Mouse (Mus musculus): ENCODE measurements around the gene Nostrin.

Gene Nostrin

GRCm38 (mm10) chr2:69205185-69205584 lies 69.6 kb downstream of the Nostrin start:
- no peak for DNase-seq (ENCODE audit: low spot score)

GRCm38 (mm10) chr2:69205791-69206351 lies 70.3 kb downstream of the Nostrin start, which contains the start of gene Spc25:
Gene Spc25 (minus strand): TSS chr2:69206194.
- DNase-seq (ENCODE audit: low spot score): peak; percentile 86

- DNase-seq (ENCODE audit: low spot score): no peak
These were observed 70.9 kb downstream of the Nostrin start for GRCm38 (mm10) chr2:69206523-69206922.

- DNase-seq (ENCODE audit: low spot score): no peak
These were observed 74.1 kb downstream of the Nostrin start for GRCm38 (mm10) chr2:69209684-69210083.

- no peak for DNase-seq (ENCODE audit: low spot score)
These were observed 75.2 kb downstream of the Nostrin start, which contains the start of gene G6pc2 for GRCm38 (mm10) chr2:69210773-69211172. Gene G6pc2 (plus strand): TSS chr2:69211073.

- DNase-seq (ENCODE audit: low spot score): no peak
These were observed 77.1 kb downstream of the Nostrin start for GRCm38 (mm10) chr2:69212652-69213051.

- DNase-seq (ENCODE audit: low spot score): no peak
These were observed 79.6 kb downstream of the Nostrin start for GRCm38 (mm10) chr2:69215242-69215641.

- no peak for DNase-seq (ENCODE audit: low spot score)
These were observed 86.3 kb downstream of the Nostrin start for GRCm38 (mm10) chr2:69221868-69222416.

GRCm38 (mm10) chr2:69222815-69223214 lies 87.2 kb downstream of the Nostrin start:
- no peak for DNase-seq (ENCODE audit: low spot score)

GRCm38 (mm10) chr2:69224724-69225123 lies 89.1 kb downstream of the Nostrin start:
- DNase-seq (ENCODE audit: low spot score): no peak

- no peak for DNase-seq (ENCODE audit: low spot score)
These were observed 91.3 kb downstream of the Nostrin start for GRCm38 (mm10) chr2:69226876-69227275.

- no peak for DNase-seq (ENCODE audit: low spot score)
These were observed 93.0 kb downstream of the Nostrin start for GRCm38 (mm10) chr2:69228635-69229034.

- no peak for DNase-seq (ENCODE audit: low spot score)
These were observed 94.5 kb downstream of the Nostrin start for GRCm38 (mm10) chr2:69230137-69230536.

GRCm38 (mm10) chr2:69232101-69232500 lies 96.5 kb downstream of the Nostrin start:
- DNase-seq (ENCODE audit: low spot score): no peak

GRCm38 (mm10) chr2:69234976-69235678 lies 99.5 kb downstream of the Nostrin start:
- DNase-seq (ENCODE audit: low spot score): no peak
